Mouse (Mus musculus) ovary, postnatal 10 days (tissue): ENCODE results near the gene Pard6a.

Experiments used
- DNase-seq: peaks from one replicate; pipeline ENCODE4 v3.0.0; 2022; ENCODE audit warnings: low spot score

Pard6a gene

GRCm38 (mm10) chr8:105700566-105700965 is 382 bp upstream of the Pard6a start:
- DNase-seq, result no peak

- no peak for DNase-seq
These were observed 1.1 kb downstream of the Pard6a start for GRCm38 (mm10) chr8:105702001-105702401.

- DNase-seq, result no peak
These were observed 1.9 kb downstream of the Pard6a start for GRCm38 (mm10) chr8:105702731-105703415.

- no peak for DNase-seq
These were observed 3.3 kb downstream of the Pard6a start for GRCm38 (mm10) chr8:105704146-105704812.

GRCm38 (mm10) chr8:105704955-105705354 is 4.0 kb downstream of the Pard6a start:
- DNase-seq, result no peak

- DNase-seq, result no peak
These were observed 5.5 kb downstream of the Pard6a start for GRCm38 (mm10) chr8:105706426-105706825.

GRCm38 (mm10) chr8:105707498-105708403 is 6.8 kb downstream of the Pard6a start, which contains the start of the genes 4933405L10Rik and Enkd1:
4933405L10Rik (plus strand) TSS chr8:105707655.
Enkd1 (minus strand) TSS chr8:105708210.
- peak; percentile 69 for DNase-seq

- DNase-seq, result no peak
These were observed 7.7 kb downstream of the Pard6a start for GRCm38 (mm10) chr8:105708675-105709074.

- no peak for DNase-seq
These were observed 8.4 kb downstream of the Pard6a start for GRCm38 (mm10) chr8:105709317-105709716.

GRCm38 (mm10) chr8:105712286-105712685 is 11.3 kb downstream of the Pard6a start:
- no peak for DNase-seq

- DNase-seq, result peak; percentile 72
These were observed 13.2 kb downstream of the Pard6a start for GRCm38 (mm10) chr8:105714139-105714538.

GRCm38 (mm10) chr8:105715042-105715441 is 14.1 kb downstream of the Pard6a start:
- no peak for DNase-seq

- no peak for DNase-seq
These were observed 15.5 kb downstream of the Pard6a start for GRCm38 (mm10) chr8:105716302-105716945.

GRCm38 (mm10) chr8:105719637-105720036 is 18.7 kb downstream of the Pard6a start:
- DNase-seq, result no peak

GRCm38 (mm10) chr8:105722861-105723260 is 21.9 kb downstream of the Pard6a start:
- no peak for DNase-seq

GRCm38 (mm10) chr8:105725726-105726125 is 24.8 kb downstream of the Pard6a start:
- DNase-seq, result no peak

- no peak for DNase-seq
These were observed 26.6 kb downstream of the Pard6a start for GRCm38 (mm10) chr8:105727397-105728124.

- DNase-seq, result no peak
These were observed 31.2 kb downstream of the Pard6a start for GRCm38 (mm10) chr8:105732186-105732585.

GRCm38 (mm10) chr8:105739216-105739615 is 38.3 kb downstream of the Pard6a start:
- DNase-seq, result no peak

- no peak for DNase-seq
These were observed 42.4 kb downstream of the Pard6a start for GRCm38 (mm10) chr8:105743301-105743700.

GRCm38 (mm10) chr8:105750606-105751005 is 49.7 kb downstream of the Pard6a start:
- DNase-seq, result no peak
